Mouse (Mus musculus) small intestine, adult 2 months (tissue): ENCODE results near the gene Dlg2.

Experiments used
- CTCF ChIP-seq: fragments of 200-500 bp; IDR thresholded peaks from 2 replicates; pipeline ENCODE4 v1.5.1; 2012; ENCODE audit warnings: low read depth, mild to moderate bottlenecking, control low read depth, inconsistent platforms, low read length, moderate library complexity, mixed read lengths; ENCODE audit not compliant: insufficient replicate concordance, insufficient read length; ENCODE audit errors: extremely low read depth
- POLR2A ChIP-seq: fragments of 200-500 bp; IDR thresholded peaks from 2 replicates; pipeline ENCODE4 v1.6.1; 2012; ENCODE audit warnings: low read depth, mild to moderate bottlenecking, control low read depth, inconsistent platforms, low read length, moderate library complexity

DNA sequence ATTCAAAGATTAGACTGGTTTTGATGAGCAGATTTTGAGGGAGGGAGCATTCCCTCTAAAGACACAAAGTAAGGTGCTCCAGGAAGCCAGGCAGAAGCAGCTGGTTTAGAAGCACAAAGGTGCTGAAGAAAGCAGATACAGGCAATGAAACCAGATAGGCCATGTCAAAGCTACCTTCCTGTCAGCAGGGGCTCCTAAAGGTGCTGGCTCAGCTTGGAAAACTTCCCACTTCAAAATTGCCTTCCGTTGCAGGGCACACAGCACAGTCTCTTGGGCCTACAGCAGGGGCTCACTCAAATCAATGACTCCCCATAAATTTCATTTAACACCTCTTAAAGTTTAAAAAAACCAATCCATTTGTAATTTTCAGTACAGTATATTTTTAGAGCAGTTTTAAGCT is 1843.0 kb downstream of the Dlg2 start:
- no peak for TF ChIP-seq CTCF
- TF ChIP-seq POLR2A: no peak
